Mouse (Mus musculus) bone marrow, adult 2 months (tissue): Measurements from ENCODE around the gene Nbl1. TPM values are rescaled to one million over a fixed set of nuclear protein-coding genes. Genes with fewer than 3 reads are reported as not detected.

Source experiments
- H3K27ac ChIP-seq: fragments of 200-500 bp; 2 replicates; pipeline ENCODE4 v1.5.1; 2012; ENCODE audit warnings: low read depth, mild to moderate bottlenecking, control low read depth, inconsistent platforms, low read length; ENCODE audit not compliant: control insufficient read depth, poor library complexity, insufficient read depth
- H3K4me1 ChIP-seq: fragments of 200-500 bp; 2 replicates; pipeline ENCODE4 v1.6.1; 2011; ENCODE audit warnings: low read length; ENCODE audit not compliant: control insufficient read depth, insufficient read depth
- H3K4me3 ChIP-seq: fragments of 200-500 bp; replicated peaks from 2 replicates; pipeline ENCODE3; 2011; ENCODE audit warnings: mild to moderate bottlenecking, low read depth, low read length, control low read depth; ENCODE audit not compliant: control insufficient read depth
- CTCF ChIP-seq: fragments of 200-500 bp; IDR thresholded peaks from 2 replicates; pipeline ENCODE4 v1.5.1; 2011; ENCODE audit warnings: low read length, control low read depth; ENCODE audit not compliant: control insufficient read depth, insufficient read depth
- POLR2A ChIP-seq: fragments of 200-500 bp; IDR thresholded peaks from 2 replicates; pipeline ENCODE4 v1.6.1; 2011; ENCODE audit warnings: low read depth, mild to moderate bottlenecking, control low read depth, low read length, borderline replicate concordance; ENCODE audit not compliant: control insufficient read depth
- WGBS: fragments of 180-500 bp; shearing (Covaris S2); methylation state at CpG from one replicate; pipeline ENCODE4 v1.1.7; 2018; 5-methylcytosine and 5-hydroxymethylcytosine counted together
- polyA plus RNA-seq: library from polyadenylated mRNA; stranded (reverse); fragments of >200 nt; gene quantifications from 2 replicates; pipeline ENCODE4 v1.2.4, GENCODE M21; 2011; ENCODE audit warnings: low replicate concordance; ENCODE audit not compliant: missing spikeins, insufficient read depth, insufficient read length

The Nbl1 gene
- polyA plus RNA-seq, 1 experiment: 2.0 TPM

DNA sequence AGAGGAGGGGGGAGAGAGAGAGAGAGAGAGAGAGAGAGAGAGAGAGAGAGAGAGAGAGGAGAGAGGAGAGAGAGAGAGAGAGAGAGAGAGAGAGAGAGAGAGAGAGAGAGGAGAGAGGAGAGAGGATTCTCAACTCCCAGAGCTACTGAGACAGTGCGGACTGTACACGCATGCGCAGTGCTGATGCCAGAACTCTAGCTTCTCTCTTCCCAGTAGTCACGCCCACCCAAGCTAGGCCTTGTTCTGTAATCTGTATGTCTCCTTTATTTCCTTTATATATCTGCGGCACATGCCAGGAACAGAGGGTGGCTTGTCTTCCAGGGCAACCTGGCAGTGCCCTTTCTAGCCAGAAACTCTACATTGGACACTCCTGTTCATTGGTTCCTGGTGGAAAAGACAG is 28.0 kb downstream of the Nbl1 start:
- WGBS: 86% methylated on average over 5 of the region's 5 CpGs
- TF ChIP-seq CTCF (no peak), POLR2A (no peak)
- Histone ChIP-seq H3K4me3 (no peak overlapping the region), H3K4me1 (no peaks in the 10 kb centered on the region), H3K27ac (no peak overlapping the region)

DNA sequence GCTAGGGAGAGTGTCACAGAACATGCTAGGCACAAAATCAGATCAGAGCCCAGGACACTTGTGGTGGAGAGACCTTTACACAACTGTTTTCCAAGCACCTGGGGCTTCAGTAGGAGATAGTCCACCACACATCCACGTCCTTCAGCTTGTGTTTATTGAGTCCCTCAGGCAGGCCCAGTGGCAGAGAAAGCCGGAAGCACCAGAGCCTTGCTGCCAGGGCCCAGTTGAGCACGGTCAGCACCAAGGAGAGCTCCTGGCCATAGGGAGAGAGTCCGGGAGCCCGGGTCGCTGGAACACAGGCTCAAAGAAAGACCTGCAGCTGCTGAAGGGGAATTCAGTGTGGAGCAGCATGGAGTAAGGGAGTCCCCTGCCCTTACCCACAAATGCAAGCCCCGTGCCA is 33.2 kb downstream of the Nbl1 start:
- Histone ChIP-seq H3K4me3 (no peak overlapping the region), H3K4me1 (no peaks in the 10 kb centered on the region), H3K27ac (no peak overlapping the region)
- 28% methylated on average over 7 of the region's 7 CpGs for WGBS
- TF ChIP-seq CTCF (no peak), POLR2A (no peak)

DNA sequence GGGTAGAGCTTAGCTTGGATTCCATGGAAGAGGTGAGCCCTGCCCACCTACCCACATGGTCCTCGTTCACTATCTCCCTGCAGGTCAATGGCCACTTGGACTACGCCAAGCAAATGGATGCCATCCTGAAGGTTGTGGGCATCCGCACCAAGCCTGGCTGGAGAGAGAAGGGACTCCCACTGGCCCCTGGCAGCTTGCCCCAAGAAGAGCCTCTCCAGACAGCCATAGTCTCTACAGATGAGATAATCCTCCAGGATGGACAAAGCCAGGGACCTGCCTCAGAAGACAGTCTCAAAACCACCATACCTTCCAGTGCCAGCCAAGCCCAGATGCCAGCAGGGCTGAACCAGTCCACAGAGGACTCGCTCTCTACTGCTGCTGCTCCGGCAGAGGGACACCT is 34.8 kb downstream of the Nbl1 start:
- Histone ChIP-seq H3K27ac (no peak overlapping the region), H3K4me3 (no peak overlapping the region), H3K4me1 (no peaks in the 10 kb centered on the region)
- TF ChIP-seq POLR2A (no peak), CTCF (no peak)
- 90% methylated on average over 5 of the region's 5 CpGs for WGBS

DNA sequence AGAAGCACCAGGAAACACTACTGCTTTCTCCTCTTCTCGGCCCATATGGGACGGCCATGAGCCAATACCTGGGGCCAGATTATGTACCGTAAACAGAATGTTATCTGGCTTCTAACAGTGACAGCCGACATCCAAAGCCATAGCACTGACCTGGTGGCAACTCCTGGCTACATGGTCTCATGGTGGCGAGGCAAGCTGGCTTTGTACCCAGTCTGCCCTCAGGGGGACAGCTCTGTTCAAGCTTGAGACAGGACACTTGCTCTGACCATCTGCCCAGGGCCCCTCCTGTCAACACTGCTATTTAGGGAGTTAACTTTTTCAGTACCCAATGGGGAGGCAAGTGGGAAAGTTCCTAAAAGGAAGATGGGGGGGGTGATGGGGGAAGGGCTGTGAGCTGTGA is 35.5 kb downstream of the Nbl1 start:
- 81% methylated on average over 5 of the region's 5 CpGs for WGBS
- H3K4me3 ChIP-seq: no peak overlapping the region
- no peak overlapping the region for H3K27ac ChIP-seq
- H3K4me1 ChIP-seq: no peaks in the 10 kb centered on the region
- TF ChIP-seq POLR2A (no peak), CTCF (no peak)

DNA sequence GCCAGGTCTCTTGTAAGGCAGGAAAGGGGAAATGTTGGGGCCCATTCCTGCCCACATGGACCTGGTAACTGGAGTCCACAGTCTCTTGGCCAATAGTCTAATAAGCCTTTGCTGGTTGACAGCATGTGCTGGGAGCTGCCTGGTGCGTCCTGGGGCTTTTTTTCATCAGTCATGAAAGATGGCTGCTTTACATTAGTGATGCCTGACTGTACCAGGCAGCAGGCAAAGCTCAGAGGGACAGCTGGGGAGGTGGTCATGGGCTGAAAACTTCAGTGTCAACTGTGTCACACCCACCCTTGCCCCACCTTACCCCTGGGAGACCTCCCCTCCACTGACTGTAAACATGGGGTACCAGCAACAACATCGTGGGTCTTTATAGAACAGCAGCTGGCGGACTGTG is 37.0 kb downstream of the Nbl1 start:
- Histone ChIP-seq H3K27ac (no peak overlapping the region), H3K4me1 (no peaks in the 10 kb centered on the region), H3K4me3 (no peak overlapping the region)
- 55% methylated on average over 3 of the region's 3 CpGs for WGBS
- no peak for TF ChIP-seq POLR2A
- no peak for TF ChIP-seq CTCF

DNA sequence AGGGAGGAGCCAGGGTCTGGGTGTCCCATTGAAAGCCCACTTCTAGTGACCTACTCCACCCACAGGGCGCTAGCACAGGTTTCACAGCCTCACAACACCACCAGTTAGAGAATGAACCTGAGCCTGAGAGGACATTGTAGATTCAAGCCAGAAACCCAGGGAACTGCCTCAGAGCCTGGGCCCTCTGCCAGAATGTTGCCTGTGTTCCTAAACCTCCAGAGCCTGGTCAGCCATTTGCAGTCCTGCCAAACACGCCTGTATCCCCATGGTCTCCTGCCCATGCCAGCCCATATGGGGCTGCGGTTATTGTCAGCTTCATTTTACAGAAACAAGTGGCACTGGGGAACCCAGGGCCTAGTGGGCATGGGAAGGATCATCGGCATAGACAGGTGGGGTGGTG is 37.5 kb downstream of the Nbl1 start:
- WGBS: 81% methylated on average over 4 of the region's 4 CpGs
- Histone ChIP-seq H3K27ac (no peak overlapping the region), H3K4me3 (no peak overlapping the region), H3K4me1 (no peaks in the 10 kb centered on the region)
- no peak for TF ChIP-seq CTCF
- TF ChIP-seq POLR2A: no peak

DNA sequence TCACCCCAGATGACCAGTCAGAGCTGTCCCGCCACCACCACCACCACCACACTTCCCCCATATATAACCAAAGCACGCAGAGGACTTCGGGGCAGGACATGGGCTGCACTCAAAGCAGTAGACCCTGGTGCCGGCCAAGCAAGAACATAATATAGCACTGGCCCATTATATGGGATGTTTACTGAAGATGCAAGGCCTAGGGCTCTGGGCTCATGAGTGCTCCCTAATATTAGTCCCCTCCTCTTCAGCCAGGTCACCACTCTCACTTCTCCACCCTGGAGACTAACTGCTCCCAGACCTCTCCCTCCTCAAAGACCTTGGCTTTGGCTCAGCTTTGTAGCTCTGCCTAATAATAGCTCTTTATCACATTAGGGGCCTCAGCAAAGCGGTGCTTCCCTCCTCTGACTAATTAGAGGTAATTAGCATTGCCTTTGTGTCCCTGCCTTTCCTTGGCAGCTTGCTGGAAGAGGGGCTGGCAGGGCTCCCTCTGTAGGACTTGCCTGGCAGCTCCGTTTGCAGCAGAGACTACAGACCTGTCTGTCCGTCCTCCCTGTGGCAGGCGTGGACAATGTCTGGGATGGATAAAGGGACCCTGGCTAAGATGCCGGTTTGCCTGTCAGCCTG is 38.4 kb downstream of the Nbl1 start:
- H3K27ac ChIP-seq: no peak overlapping the region
- TF ChIP-seq CTCF (no peak), POLR2A (no peak)
- no peak overlapping the region for H3K4me3 ChIP-seq
- H3K4me1 ChIP-seq: no peaks in the 10 kb centered on the region
- 84% methylated on average over 9 of the region's 9 CpGs for WGBS

DNA sequence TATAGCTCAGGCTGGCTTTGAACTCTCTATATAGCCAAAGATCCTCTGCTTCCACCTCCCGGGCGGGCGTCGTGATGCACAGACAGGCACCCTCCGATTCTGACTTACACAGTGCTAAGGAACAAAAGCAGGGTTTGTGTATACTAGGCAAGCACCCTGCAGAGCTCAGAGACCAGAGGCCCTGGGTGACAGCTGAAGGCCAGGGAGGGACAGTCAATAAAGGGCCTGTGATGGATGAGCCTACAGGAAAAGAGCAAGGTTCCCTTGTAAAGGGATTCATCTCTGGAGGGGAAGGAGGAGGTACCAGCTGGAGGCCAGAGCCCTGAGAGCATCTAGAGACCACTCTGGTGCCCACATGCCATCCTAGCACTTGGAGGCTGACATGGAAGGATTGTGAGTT is 39.4 kb downstream of the Nbl1 start:
- no peak for TF ChIP-seq POLR2A
- TF ChIP-seq CTCF: no peak
- Histone ChIP-seq H3K4me1 (no peaks in the 10 kb centered on the region), H3K27ac (no peak overlapping the region), H3K4me3 (no peak overlapping the region)
- 85% methylated on average over 5 of the region's 5 CpGs for WGBS

DNA sequence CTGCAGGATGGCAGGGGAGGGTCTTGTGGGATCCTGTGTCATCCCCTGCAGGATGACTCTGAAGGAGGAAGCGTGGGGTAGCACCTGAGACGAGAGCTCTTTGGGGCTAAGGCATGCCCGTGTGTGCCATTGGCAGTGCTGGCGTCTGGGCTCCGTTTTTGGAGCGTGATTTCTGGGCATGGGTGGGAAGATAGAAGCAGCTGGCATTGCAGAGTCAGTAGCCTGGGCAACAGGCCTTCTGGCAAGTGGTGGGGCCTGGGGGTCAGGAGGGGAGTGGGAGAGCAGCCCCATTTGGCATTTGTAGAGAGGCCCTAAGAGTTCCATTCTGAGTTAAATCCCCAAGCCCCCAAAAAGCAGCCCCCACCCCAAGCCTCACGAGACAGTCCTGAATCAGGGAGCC is 40.0 kb downstream of the Nbl1 start:
- WGBS: 83% methylated on average over 7 of the region's 7 CpGs
- Histone ChIP-seq H3K4me1 (no peaks in the 10 kb centered on the region), H3K4me3 (no peak overlapping the region), H3K27ac (no peak overlapping the region)
- TF ChIP-seq POLR2A (no peak), CTCF (no peak)
